Mouse (Mus musculus) T-helper 17 cell (primary cell): ENCODE data around the gene Uqcr11.

Experiments used
- in situ Hi-C, 2 experiments: fragments of 300-600 bp; cut with MboI, MseI; formaldehyde crosslinking; loops; 1 replicate in 1 of 2; 2 replicates in 1 of 2; pipeline ENCODE4 v1.15.1; 2025; ENCODE audit warnings: high pct_unique_total_duplicates in 2 of 2

Uqcr11 gene

GRCm38 (mm10) chr10:80406684-80407501 lies at the start of gene Uqcr11:
Uqcr11 (minus strand) TSS chr10:80406830.
- in situ Hi-C loops, result no loop called here

- in situ Hi-C loops, result no loop called here
These were observed 49.1 kb upstream of the Uqcr11 start for GRCm38 (mm10) chr10:80455697-80456096.

DNA sequence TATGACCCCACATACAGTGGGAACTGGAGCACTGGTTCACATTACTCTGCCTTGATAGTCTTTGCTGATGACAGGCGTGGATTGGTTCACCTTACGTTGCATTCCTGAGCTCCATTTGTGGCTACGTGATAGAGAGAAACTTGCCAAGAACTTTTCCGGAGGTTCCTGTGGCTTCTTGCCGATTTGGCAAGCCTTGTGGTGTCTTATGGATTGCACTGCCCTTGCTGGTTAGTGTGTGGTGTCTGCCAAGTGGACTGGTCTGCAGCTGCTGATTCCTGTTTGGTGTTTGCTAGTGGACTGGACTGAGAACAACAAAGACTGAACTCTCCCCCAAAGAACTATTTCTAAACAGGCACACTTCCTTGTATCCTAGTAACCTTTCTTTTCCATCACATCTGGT lies 48.2 kb upstream of the Uqcr11 start:
- in situ Hi-C loops, result no loop called here

DNA sequence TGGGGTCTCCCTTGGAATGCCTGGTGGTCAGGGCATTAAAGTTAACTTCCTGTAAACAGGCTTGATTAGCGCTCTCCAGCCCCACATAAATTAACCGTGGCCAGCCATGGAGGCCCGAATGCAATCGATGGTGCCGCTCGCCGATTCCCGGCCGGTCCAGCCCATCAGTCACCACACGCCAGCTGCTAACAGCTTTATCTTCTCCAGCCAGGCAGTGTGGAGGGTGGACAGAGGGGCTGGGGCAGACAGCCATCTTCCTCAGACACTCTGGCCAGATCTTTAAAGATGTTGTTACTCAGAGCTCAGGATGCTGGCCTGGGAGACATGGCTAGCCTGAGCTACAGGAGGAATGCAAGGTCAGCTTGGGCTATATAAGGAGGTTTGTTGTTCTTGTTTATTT lies 47.0 kb upstream of the Uqcr11 start:
- in situ Hi-C loops, result no loop called here

DNA sequence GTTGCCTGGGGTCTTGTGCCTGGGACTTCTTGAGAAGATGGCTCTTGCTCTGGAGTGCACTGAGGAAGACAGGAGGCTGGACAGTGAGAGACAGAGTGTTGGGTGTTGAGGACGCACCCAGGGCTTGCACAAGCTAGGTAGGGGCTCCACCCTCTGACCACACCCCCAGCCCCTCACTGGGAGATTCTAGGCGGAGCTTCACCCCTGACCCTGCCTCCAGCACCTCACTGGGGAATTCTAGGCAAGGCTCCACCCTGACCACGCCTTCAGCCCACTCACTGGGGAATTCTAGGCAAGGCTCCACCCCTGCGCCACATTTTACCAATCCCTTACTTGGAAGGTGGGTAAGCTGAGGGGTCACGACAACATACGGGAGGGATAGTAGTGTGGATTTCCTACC lies 44.0 kb upstream of the Uqcr11 start:
- in situ Hi-C loops, result no loop called here

DNA sequence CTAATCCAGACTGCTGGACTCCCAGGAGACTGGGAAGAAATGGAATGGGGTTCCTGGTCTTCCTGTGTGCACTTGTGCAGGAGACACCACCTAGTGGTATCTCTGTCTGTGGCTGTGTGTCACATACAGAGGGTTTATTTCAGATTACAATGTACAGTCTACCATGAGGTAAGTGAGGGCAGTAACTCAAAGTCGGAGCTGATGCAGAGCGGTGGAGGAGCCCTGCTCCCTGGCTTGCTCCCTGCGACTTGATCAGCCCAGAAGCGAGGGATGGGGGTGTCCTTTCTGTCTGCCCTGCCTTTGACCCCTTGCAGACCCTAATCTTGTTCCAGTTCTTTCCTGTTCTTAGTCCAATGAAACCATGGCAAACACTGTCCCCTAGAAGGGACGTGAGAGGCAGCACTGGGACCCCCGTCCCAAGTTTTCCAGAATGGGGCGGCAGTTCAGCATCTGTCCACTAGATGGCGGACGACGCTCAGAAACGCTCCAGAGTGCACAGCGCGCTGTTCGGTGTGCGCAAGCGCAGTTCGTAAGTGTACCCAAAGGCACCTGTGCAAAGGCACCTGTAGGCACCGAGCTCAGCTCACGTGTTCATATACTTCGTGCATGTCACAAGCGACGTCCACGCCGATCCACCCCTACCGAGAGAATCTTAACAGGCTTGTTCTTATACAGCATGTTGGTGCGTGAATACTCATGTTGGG lies 39.4 kb upstream of the Uqcr11 start:
- in situ Hi-C loops, result loop anchor here (5.0 kb wide), 3 partner anchors 61 to 106 kb away; no protein-coding TSS in a partner anchor

DNA sequence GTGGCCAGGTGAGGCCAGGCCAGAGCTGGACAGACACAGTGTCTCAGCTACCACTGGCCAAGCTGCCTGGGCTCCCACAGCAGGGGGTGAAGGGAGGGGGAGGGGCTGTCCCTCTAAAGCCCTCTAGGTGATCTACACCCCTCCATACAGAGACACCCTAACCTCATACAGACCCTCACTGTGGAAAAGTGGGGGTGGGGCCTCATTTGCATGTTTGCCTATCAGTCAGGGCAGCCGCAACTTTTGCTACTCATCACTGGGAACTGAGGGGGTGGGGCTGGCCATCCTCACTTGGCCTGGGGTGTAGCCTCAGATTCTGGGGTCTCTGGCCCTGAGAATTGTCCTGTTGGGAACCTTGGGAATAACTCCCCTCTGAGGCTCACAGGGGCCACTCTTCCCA lies 38.4 kb upstream of the Uqcr11 start:
- in situ Hi-C loops, result loop anchor here (5.0 kb wide), 3 partner anchors 62 to 107 kb away; no protein-coding TSS in a partner anchor

GRCm38 (mm10) chr10:80444339-80445045 lies 37.9 kb upstream of the Uqcr11 start:
- in situ Hi-C loops, result loop anchor here (5.0 kb wide), 3 partner anchors 63 to 108 kb away; no protein-coding TSS in a partner anchor

DNA sequence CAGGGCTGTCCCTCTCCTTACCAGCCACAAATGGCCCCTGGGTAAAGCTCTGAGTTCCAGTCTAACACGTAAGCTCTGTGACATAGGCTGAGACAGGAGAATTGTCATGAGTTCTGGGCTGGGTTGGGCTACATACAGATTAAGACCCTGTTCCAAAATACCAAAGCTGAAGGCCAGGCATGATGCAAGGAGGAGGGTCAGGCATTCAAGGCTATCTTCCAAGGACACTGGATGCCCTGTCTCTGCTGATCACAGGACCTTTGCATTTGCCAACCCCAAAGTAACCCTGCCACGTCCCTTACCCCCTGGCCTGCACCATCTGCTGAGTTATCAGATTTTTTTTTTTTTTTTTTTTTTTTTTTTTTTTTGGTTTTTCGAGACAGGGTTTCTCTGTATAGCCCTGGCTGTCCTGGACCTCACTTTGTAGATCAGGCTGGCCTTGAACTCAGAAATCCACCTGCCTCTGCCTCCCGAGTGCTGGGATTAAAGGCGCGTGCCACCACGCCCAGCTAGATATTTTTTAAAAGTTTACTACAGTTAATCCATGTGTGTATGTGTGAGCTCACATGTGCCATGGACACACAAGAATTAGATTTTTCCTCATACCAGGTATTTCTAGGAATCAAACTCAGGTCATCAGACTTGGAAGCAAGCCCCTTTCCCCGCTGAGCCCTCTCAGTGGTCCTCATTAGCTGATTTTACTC lies 37.1 kb upstream of the Uqcr11 start:
- in situ Hi-C loops, result no loop called here

- in situ Hi-C loops, result no loop called here
These were observed 36.4 kb upstream of the Uqcr11 start for GRCm38 (mm10) chr10:80442989-80443388.

DNA sequence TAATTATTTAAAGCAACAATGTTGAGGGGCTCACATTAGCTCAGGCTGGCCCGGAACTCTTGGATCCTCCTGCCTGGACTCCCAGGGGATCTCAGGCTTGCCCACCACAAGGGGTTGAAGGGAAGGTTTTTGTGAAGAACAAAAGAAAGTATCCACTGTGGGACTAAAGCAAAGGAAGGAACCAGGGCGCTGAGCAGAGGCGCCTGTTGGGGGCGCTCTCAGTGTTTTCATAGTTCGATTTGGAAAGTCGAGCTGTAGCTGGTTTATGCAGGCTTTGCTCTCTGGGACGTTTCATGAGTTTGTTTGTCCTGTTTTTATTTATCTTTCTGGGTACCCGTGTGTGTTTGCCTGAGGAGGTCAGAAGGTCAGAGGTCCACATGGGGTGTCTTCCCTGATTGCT lies 35.0 kb upstream of the Uqcr11 start:
- in situ Hi-C loops, result no loop called here

GRCm38 (mm10) chr10:80440031-80440430 lies 33.4 kb upstream of the Uqcr11 start:
- in situ Hi-C loops, result no loop called here

DNA sequence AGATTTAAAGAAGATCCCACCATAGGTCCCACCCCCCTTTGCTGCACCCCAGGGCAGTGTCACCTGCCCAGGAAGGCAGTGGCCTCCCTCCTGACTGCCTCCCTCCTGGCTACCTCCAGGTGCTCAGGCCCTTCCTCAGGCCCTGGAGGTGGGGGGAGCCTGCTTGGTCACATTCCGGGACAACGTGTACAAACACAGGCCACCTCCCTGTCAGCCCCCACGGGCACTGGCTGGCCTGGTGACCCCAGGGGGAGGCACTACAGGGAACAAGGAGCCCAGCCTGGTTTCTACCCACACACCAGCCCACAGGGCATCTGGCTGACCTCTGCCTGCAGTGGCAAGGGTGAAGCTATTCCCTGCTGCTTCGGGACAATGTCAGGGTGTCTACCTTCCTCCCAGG lies 31.3 kb upstream of the Uqcr11 start:
- in situ Hi-C loops, result no loop called here

DNA sequence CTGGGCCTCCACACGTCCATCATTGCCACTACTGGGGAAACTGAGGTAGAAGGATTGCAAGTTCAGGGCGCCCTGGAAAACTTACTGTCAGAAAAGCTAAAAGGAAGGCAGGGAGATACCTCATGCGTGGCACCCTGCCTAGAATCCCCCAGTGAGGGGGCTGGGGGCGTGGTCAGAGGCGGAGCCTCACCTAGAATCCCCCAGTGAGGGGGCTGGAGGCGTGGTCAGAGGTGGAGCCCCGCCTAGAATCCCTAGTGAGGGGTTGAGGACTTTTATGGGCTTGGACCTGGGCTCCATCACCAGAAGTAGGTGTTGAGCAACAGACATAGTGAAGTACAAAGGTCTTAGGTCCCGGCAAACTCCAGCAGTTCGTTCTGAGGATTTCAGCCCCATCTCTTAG lies 29.6 kb upstream of the Uqcr11 start:
- in situ Hi-C loops, result no loop called here

DNA sequence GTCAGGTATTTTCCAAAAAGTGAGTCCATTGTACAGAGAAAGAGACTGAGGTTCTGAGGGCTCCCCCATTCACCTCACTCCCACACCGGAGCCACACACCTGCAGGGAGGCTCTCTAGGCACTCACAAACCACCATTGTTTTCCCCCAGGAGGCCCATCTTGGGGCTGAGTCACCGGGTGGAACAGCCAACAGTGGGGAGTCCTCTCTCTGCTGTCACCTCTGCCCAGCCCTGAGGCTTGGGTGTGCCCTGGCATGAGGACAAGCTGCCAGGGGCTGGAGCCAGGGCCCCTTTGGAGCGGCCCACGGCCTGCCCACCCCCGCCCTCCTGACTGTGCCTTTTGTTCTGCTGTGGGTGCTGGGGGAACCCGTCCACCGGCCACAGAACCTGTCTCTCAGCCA lies 29.1 kb upstream of the Uqcr11 start:
- in situ Hi-C loops, result no loop called here

DNA sequence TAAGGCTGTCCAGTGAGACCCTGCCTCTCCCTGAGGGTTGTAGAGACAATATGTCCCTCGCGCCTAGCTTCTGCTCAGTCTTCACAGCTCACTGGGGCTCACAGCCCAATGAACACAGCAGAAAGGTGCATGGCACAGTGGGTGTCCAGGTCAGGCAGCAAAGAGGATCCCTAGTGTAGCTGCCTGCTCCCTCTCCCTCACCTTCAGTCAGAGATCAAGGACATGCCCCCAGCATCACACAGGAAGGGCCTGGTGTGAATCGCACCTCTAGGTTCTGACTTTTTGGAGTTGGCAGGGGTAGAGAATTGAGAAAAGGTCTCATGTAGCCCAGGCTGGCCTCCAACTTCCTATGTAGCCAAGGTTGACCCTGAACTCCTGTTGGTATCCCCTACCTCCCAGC lies 28.2 kb upstream of the Uqcr11 start:
- in situ Hi-C loops, result no loop called here

DNA sequence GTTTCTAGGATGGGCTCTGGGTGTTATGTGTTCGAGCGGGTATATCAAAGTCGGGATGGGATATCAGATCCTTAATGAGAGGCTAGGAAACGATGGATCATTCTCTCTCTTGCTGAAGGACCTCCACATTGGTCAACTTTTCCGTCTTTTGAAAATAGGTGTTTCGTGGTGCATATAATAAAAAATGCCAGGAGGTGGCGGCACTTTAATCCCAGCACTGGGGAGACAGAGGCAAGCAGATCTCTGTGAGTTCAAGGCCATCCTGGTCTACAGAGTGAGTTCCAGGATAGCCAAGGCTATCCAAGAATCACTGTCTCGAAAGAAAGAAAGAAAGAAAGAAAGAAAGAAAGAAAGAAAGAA lies 27.6 kb upstream of the Uqcr11 start:
- in situ Hi-C loops, result no loop called here

- in situ Hi-C loops, result no loop called here
These were observed 27.0 kb upstream of the Uqcr11 start, which contains the start of gene Tcf3 for GRCm38 (mm10) chr10:80433513-80434232. Tcf3 (minus strand) TSS chr10:80433647.

GRCm38 (mm10) chr10:80432936-80433512 lies 26.4 kb upstream of the Uqcr11 start:
- in situ Hi-C loops, result no loop called here

- in situ Hi-C loops, result no loop called here
These were observed 25.8 kb upstream of the Uqcr11 start for GRCm38 (mm10) chr10:80432387-80432785.
